8 mouse cellular contexts compared by ENCODE assay signal in the genomic region with DNA sequence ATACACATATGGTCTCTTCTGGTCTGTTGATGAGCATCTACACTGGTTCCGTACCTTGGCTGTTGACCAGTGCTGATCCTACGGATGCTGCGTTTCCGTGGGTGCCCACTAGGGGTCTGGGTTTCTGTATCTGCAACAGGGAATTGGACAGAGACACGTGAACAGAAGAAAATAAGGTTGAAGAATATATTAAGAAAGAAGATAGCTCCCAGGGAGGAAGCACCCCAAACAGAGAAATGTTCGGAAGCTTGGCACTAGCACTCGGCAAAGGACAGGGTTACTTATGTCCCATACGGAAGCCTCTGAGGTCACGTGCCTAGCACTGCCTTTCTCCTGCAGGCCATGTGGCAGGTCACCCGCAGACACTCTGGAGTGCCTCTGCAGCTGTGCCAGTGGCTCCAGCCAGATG. TPM values are rescaled to one million over a fixed set of nuclear protein-coding genes. Genes with fewer than 3 reads are reported as not detected.
DNase-seq lines count a peak whose midpoint lies in the region; ATAC-seq lines count a peak whose summit lies in the region.

No protein-coding gene starts in this region.

- H3K9me3 ChIP-seq in forebrain, embryonic 10.5 days = no peaks in the 10 kb centered on the region
- H3K9me3 ChIP-seq in forebrain, embryonic 14.5 days (replicated peaks; ENCODE audit: control insufficient read depth, low read length) = no peaks in the 10 kb centered on the region
- H3K9me3 ChIP-seq in heart, embryonic 10.5 days = no peaks in the 10 kb centered on the region

- ATAC-seq in forebrain, embryonic 14.5 days = no peak
- ATAC-seq in megakaryocyte, adult 5-6 weeks (ENCODE audit: poor library complexity, severe bottlenecking) = peak; percentile 67; the same call in 1 of the 2 replicates

- H3K4me1 ChIP-seq in forebrain, embryonic 10.5 days = peaks cover 35% of the 10 kb centered on the region
- peaks cover 6% of the 10 kb centered on the region for H3K4me1 ChIP-seq in forebrain, embryonic 14.5 days (ENCODE audit: control insufficient read depth, insufficient read depth, low read length)
- peaks cover 10% of the 10 kb centered on the region for H3K4me1 ChIP-seq in heart, embryonic 10.5 days

- WGBS in forebrain, embryonic 10.5 days = 51% methylated on average over 10 of the region's 10 CpGs
- 52% methylated on average over 10 of the region's 10 CpGs for WGBS in forebrain, embryonic 14.5 days
- 48% methylated on average over 10 of the region's 10 CpGs for WGBS in heart, embryonic 10.5 days

- H3K27ac ChIP-seq in forebrain, embryonic 10.5 days = peak overlapping the region; percentile 58; the same call in 1 of the 2 replicates
- H3K27ac ChIP-seq in forebrain, embryonic 14.5 days (ENCODE audit: low read depth, low read length) = no peak overlapping the region
- H3K27ac ChIP-seq in heart, embryonic 10.5 days = peak overlapping the region; percentile 79

- DNase-seq in forebrain, embryonic 10.5 days (ENCODE audit: extremely low spot score, low spot score) = peak; percentile 54
- no peak for DNase-seq in forebrain, embryonic 14.5 days (ENCODE audit: low spot score)
- peak; percentile 61 for DNase-seq in MEL-GATA-1-ER (ENCODE audit: extremely low read depth, low read depth)
- DNase-seq in cerebellum, postnatal 14 days = peak; percentile 77 to 84
- DNase-seq in heart, embryonic 10.5 days (ENCODE audit: low spot score) = no peak
- peak; percentile 78 for DNase-seq in kidney, postnatal 10 days
- DNase-seq in splenic B cell, adult 2 months (ENCODE audit: low read depth, low spot score) = peak; percentile 58

- no peaks in the 10 kb centered on the region for H3K27me3 ChIP-seq in forebrain, embryonic 10.5 days (ENCODE audit: poor library complexity, severe bottlenecking)
- no peaks in the 10 kb centered on the region for H3K27me3 ChIP-seq in forebrain, embryonic 14.5 days (replicated peaks; ENCODE audit: control insufficient read depth, insufficient read depth, low read length)
- H3K27me3 ChIP-seq in heart, embryonic 10.5 days (ENCODE audit: insufficient read depth, poor library complexity, severe bottlenecking) = no peaks in the 10 kb centered on the region
- H3K27me3 ChIP-seq in splenic B cell, adult 2 months (ENCODE audit: control insufficient read depth, insufficient read depth, low read length, poor library complexity, severe bottlenecking) = no peaks in the 10 kb centered on the region

- H3K4me3 ChIP-seq in forebrain, embryonic 10.5 days = no peak overlapping the region
- no peak overlapping the region for H3K4me3 ChIP-seq in forebrain, embryonic 14.5 days (ENCODE audit: low read depth, low read length)
- peak overlapping the region; percentile 27; the same call in 1 of the 2 replicates for H3K4me3 ChIP-seq in heart, embryonic 10.5 days

- no peak overlapping the region for H3K4me2 ChIP-seq in forebrain, embryonic 14.5 days (ENCODE audit: low read length)

- no peak overlapping the region for H3K9ac ChIP-seq in forebrain, embryonic 14.5 days (ENCODE audit: low read length)

- H3K36me3 ChIP-seq in forebrain, embryonic 10.5 days (replicated peaks) = no peaks in the 10 kb centered on the region
- no peaks in the 10 kb centered on the region for H3K36me3 ChIP-seq in forebrain, embryonic 14.5 days (ENCODE audit: control insufficient read depth, insufficient read depth, low read length)
- no peaks in the 10 kb centered on the region for H3K36me3 ChIP-seq in heart, embryonic 10.5 days
- no peaks in the 10 kb centered on the region for H3K36me3 ChIP-seq in splenic B cell, adult 2 months (ENCODE audit: control insufficient read depth, insufficient read depth, low read length, poor library complexity, severe bottlenecking)

RNA-seq across cellular contexts. Expression of a gene that starts 46.6 kb away (rescaled TPM):
- 131 and 132 TPM in 2 replicates for polyA plus RNA-seq in forebrain, embryonic 10.5 days (2016; fragmentation: Nextera tagmentation; extraction: Ambion mirVana)
- polyA plus RNA-seq in forebrain, embryonic 14.5 days (2014; fragmentation: Nextera tagmentation; extraction: Ambion mirVana) = 213 and 231 TPM in 2 replicates
- 173 and 177 TPM in 2 replicates for polyA plus RNA-seq in heart, embryonic 10.5 days (2016; fragmentation: Nextera tagmentation; extraction: Ambion mirVana)
- total RNA-seq in megakaryocyte, adult 5-6 weeks (2015) = 266 and 313 TPM in 2 replicates
- total RNA-seq in megakaryocyte, adult 5-6 weeks (2017) = 182 and 228 TPM in 2 replicates

Comparison
In these comparisons a context has a peak if more than half of its experiments do, and no peak if none do; other contexts are left out.
1. DNase-seq: peak in forebrain, embryonic 10.5 days (single experiment), MEL-GATA-1-ER (single experiment), cerebellum, postnatal 14 days (2 of 2), kidney, postnatal 10 days (single experiment) and splenic B cell, adult 2 months (single experiment); none in forebrain, embryonic 14.5 days (single experiment) and heart, embryonic 10.5 days (single experiment).